Mouse (Mus musculus) ES-E14 (cell line): ENCODE measurements at regions not wholly inside any gene's neighbourhood (a gene's known extent, or its start where the extent isn't known, plus 50 kb on each side); places are given as distances from the start of the nearest gene placed in this dataset.

Experiments used
- DNase-seq: peaks from one replicate; pipeline ENCODE4 v3.0.0-alpha.2; 2013; ENCODE audit warnings: low read depth, low spot score
- H3K27ac ChIP-seq: 2 replicates; pipeline ENCODE4 v1.5.1; 2012; ENCODE audit warnings: low read depth, mild to moderate bottlenecking, low read length, moderate library complexity, mixed read lengths; ENCODE audit not compliant: poor library complexity, insufficient read depth, severe bottlenecking
- H3K36me3 ChIP-seq: 2 replicates; pipeline ENCODE4 v1.6.1; 2012; ENCODE audit warnings: mild to moderate bottlenecking, low read length, moderate library complexity, mixed read lengths; ENCODE audit not compliant: control insufficient read depth, poor library complexity, insufficient read depth, severe bottlenecking
- H3K4me1 ChIP-seq, 2 experiments: fragments of 150-350 bp in 1 of 2; sonication (generic) in 1 of 2; 2 replicates each; pipeline ENCODE4 v1.6.1; 2012; ENCODE audit warnings: low read length in 2 of 2, mild to moderate bottlenecking in 1 of 2, mixed read lengths in 1 of 2; ENCODE audit not compliant: control insufficient read depth in 2 of 2, insufficient read depth in 2 of 2, poor library complexity in 1 of 2
- H3K4me3 ChIP-seq, 2 experiments: fragments of 150-350 bp in 1 of 2; sonication (generic) in 1 of 2; 2 replicates each; pipeline ENCODE4 v1.5.1; 2012; ENCODE audit warnings: low read length in 2 of 2, low read depth in 1 of 2, mild to moderate bottlenecking in 1 of 2, mixed read lengths in 1 of 2; ENCODE audit not compliant: insufficient read depth in 1 of 2, poor library complexity in 1 of 2, severe bottlenecking in 1 of 2
- H3K9ac ChIP-seq: 2 replicates; pipeline ENCODE4 v1.6.1; 2012; ENCODE audit warnings: low read depth, mild to moderate bottlenecking, low read length, mixed read lengths; ENCODE audit not compliant: poor library complexity, insufficient read depth, severe bottlenecking
- H3K9me3 ChIP-seq: fragments of 150-350 bp; sonication (generic); 2 replicates; pipeline ENCODE4 v1.6.1; 2012; ENCODE audit warnings: low read depth, mild to moderate bottlenecking, low read length; ENCODE audit not compliant: control insufficient read depth, insufficient read depth
- CHD2 ChIP-seq: IDR thresholded peaks from 2 replicates; pipeline ENCODE4 v1.6.1; 2014; ENCODE audit warnings: mild to moderate bottlenecking, low read depth, low read length, inconsistent platforms
- HCFC1 ChIP-seq: IDR thresholded peaks from 2 replicates; pipeline ENCODE4 v1.6.1; 2012; ENCODE audit warnings: low read length, inconsistent platforms, borderline replicate concordance; ENCODE audit not compliant: insufficient read depth
- MAFK ChIP-seq: IDR thresholded peaks from 2 replicates; pipeline ENCODE4 v1.6.1; 2014; ENCODE audit warnings: mild to moderate bottlenecking, low read depth, low read length, inconsistent platforms; ENCODE audit not compliant: insufficient read depth
- ZC3H11A ChIP-seq: IDR thresholded peaks from 2 replicates; pipeline ENCODE4 v1.6.1; 2012; ENCODE audit warnings: low read depth, mild to moderate bottlenecking, inconsistent platforms, low read length, borderline replicate concordance
- ZNF384 ChIP-seq: IDR thresholded peaks from 2 replicates; pipeline ENCODE4 v1.6.1; 2012; ENCODE audit warnings: low read depth, low read length, inconsistent platforms
- in situ Hi-C, 2 experiments: fragments of 600-800 bp; cut with MboI; formaldehyde crosslinking; loops; one replicate each; pipeline ENCODE4 v1.15.1; 2025; ENCODE audit warnings: low sequenced_read_pairs in 2 of 2, inconsistent platforms in 1 of 2; ENCODE audit not compliant: unreplicated experiment in 2 of 2

DNA sequence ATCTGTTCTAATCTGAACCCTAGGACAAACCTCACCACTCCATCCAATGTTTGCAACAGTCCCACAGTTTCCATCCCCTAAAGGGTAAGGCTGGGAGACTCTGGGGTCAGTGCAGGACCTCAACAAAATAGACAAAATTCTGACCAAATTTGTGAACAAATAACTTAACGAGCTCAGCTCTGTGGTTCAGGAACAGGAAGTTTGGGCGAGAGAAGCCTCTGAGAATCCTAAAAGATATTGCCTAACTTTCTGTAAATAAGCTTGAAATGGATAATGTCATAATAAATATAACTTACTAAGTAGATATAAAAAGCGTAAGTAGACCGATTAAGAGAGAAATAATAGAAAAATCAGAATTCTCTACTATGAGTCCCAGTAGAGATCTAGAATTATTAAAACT, 416.9 kb downstream of the Plcl1 start:
- H3K27ac ChIP-seq, result no peak overlapping the region
- DNase-seq, result no peak
- in situ Hi-C loops, result no loop called here
- no peaks in the 10 kb centered on the region for H3K9me3 ChIP-seq
- no peak overlapping the region for H3K9ac ChIP-seq
- H3K36me3 ChIP-seq, result no peaks in the 10 kb centered on the region
- no peak overlapping the region for H3K4me3 ChIP-seq
- TF ChIP-seq CHD2 (no peak), ZNF384 (no peak), MAFK (no peak), HCFC1 (no peak), ZC3H11A (no peak)
- H3K4me1 ChIP-seq, result no peaks in the 10 kb centered on the region

DNA sequence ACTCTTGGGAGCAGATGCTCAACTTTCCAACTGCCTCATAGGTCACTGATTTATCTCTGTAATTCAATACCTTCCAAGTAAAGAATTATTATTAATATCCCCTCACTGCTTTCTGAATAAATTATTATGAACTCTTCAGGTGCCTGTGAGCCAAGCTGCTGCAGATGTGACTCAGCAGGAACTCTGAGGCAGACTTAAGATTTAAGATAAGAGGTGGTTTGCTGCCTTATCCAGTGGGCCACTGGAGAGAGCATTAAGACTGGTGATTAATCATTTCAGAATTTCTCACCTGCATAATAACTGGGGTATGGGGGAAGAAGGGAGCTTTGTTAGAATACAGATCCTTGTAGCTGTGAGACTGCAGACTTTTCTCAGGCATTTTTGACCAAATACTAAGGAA, 421.5 kb downstream of the Plcl1 start:
- DNase-seq, result no peak
- no peak overlapping the region for H3K4me3 ChIP-seq
- in situ Hi-C loops, result no loop called here
- H3K27ac ChIP-seq, result no peak overlapping the region
- no peak for TF ChIP-seq ZNF384
- TF ChIP-seq ZC3H11A, result no peak
- no peak for TF ChIP-seq CHD2
- TF ChIP-seq HCFC1, result no peak
- no peak for TF ChIP-seq MAFK
- no peak overlapping the region for H3K9ac ChIP-seq
- H3K9me3 ChIP-seq, result no peaks in the 10 kb centered on the region
- no peaks in the 10 kb centered on the region for H3K36me3 ChIP-seq
- no peaks in the 10 kb centered on the region for H3K4me1 ChIP-seq

DNA sequence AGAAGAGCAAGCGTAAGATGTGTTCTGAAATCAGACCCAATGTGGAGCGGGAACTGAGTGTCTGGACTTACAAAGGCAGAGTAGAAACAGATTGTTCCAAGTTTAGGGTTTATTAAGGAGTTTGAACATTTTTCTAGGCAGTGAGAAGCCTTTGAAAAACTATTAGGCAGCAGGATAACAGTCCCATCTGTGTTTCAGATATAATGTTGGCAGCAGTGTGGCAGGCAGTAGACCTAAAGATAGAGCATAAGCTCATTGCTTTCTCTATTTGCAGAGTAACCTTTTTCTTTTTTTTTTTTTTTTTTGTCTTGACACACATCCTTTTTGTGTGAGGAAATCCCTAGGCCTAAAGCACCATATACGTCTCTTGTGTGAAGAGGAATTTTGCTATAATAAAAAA, 429.6 kb downstream of the Plcl1 start:
- TF ChIP-seq ZNF384 (no peak), ZC3H11A (no peak), MAFK (no peak), HCFC1 (no peak), CHD2 (no peak)
- Histone ChIP-seq H3K9ac (no peak overlapping the region), H3K4me1 (no peaks in the 10 kb centered on the region), H3K4me3 (no peak overlapping the region), H3K27ac (no peak overlapping the region), H3K36me3 (no peaks in the 10 kb centered on the region), H3K9me3 (no peaks in the 10 kb centered on the region)
- no peak for DNase-seq
- in situ Hi-C loops, result no loop called here

DNA sequence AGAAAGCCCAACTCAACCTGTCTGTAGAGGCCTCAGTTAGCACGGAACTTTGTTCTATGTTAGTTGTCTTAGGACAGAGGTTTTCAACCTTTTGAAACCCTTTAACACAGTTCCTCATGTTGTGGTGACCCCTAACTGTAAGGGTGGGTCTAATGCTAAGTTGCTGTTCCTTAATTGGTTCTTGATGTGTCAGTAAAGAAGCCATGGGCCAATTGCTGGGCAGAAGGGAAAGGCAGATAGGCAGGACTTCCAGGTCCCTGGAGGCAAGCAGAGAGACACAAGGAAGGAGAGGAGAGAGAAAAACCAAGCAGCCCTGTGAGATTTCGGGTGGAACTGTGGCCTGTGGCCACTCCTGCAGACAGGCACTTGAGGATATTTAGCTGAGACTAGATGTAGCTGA, 431.0 kb downstream of the Plcl1 start:
- TF ChIP-seq HCFC1, result no peak
- no peak for TF ChIP-seq CHD2
- TF ChIP-seq ZC3H11A, result no peak
- TF ChIP-seq MAFK, result no peak
- TF ChIP-seq ZNF384, result no peak
- in situ Hi-C loops, result no loop called here
- Histone ChIP-seq H3K27ac (no peak overlapping the region), H3K9ac (no peak overlapping the region), H3K4me1 (no peaks in the 10 kb centered on the region), H3K36me3 (no peaks in the 10 kb centered on the region), H3K4me3 (no peak overlapping the region), H3K9me3 (no peaks in the 10 kb centered on the region)
- no peak for DNase-seq

DNA sequence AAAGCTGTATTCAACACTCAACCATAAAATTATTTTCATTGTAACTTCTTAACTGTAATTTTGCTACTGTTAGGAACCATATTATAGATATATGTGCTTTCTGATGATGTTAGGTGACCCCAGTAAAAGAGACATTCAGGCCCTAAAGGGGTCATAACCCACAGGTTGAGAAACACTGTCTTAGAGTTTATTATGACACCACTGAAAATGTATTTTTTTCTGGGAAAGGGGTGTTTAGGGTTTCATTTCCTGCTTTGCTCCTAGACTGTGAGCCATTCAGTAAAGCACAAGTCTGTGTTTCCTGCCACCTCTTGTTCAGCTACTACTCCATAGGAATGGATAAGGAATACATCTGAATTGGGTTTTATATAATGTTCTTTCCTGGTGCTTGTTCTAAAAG, 431.6 kb downstream of the Plcl1 start:
- Histone ChIP-seq H3K4me1 (no peaks in the 10 kb centered on the region), H3K27ac (no peak overlapping the region), H3K9me3 (no peaks in the 10 kb centered on the region), H3K4me3 (no peak overlapping the region), H3K36me3 (no peaks in the 10 kb centered on the region), H3K9ac (no peak overlapping the region)
- no peak for DNase-seq
- TF ChIP-seq ZC3H11A (no peak), MAFK (no peak), CHD2 (no peak), ZNF384 (no peak), HCFC1 (no peak)
- in situ Hi-C loops, result no loop called here
